Mouse (Mus musculus): ENCODE data around the gene Oas1a.

DNA sequence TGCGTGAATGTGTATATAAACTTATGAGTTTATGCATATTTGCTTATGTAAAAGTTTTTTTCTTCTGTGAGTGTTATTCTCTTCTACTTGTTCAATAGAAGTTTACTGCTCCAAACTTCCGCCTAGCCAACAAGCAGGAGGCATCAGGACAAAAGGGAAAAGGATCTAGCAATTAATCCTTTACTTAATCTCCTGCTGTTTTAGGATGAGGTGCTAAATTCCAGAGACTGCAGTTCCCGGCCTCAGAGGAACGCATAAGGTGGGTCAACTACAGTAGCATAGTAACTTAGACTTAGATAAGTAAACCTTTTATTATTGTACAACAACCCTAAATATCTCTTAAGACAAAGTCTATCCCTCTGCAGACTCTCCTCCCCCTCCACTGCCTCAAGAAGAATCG lies 26.6 kb upstream of the Oas1a start:
- TF ChIP-seq EP300 (IDR thresholded peaks at IDR 0.05; ENCODE audit: low read depth) (no peak), CTCF (IDR thresholded peaks at IDR 0.05; ENCODE audit: low read depth) (no peak)

Data from liver, postnatal 0 days (tissue).